Mouse (Mus musculus) mature B cell (primary cell): ENCODE measurements around the gene Smchd1.
"Not testable (repeated sequence)": the region's sequence is repeated elsewhere in the genome, so short reads cannot be mapped to it uniquely, and the experiment has no call there.

Source experiments
- in situ Hi-C: fragments of 300-500 bp; cut with MboI; formaldehyde crosslinking; loops from 2 replicates; pipeline ENCODE4 v1.14.3; 2019

The Smchd1 gene

DNA sequence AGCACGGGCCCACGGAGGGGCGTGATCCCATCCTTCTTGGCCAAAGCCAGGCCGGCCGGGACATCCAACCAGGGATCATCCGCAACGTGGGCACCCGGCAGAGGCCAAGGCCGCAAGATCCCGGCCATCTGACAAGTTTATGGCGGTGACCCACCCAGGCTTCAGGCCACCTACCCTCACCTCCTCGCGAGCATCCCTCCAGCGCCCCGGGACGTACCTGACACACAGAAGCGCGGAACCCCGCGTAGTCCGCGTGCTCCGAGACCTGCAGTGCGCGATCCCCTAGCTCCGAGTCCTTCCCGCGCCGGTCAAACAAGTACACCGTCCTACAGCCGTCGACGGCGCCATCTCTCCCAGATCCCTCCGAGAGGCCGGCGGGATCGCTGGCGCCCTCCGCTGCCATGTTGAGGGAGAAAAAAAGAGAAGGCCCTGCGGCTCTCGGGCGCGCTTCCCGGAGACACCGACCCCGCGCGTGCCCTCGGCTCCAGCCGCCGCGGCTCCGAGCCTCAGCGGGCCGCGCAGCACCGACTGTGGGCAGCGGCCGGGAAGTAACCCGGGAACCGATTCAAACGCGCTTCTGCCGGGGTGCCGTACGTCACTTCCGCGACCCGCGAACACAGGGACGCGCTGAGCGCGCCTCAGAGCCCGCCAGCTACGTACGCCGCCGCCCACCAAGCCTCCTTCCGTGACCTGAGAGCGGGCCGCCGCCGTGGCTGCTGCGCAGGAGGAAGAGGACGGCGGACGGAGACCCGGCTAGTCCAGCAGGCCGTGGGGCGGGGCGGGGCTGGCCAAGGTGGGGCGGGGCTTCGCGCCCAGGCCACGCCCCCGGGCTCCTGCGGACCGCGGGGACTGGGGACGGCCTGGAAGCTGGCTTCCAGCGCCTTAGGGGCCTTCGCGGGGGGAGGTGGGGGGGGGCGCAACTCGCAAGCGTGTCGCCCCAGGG, at the start of gene Smchd1:
Gene Smchd1, minus strand, starts transcription at position 582 of the 943 bp plus-strand sequence.
- in situ Hi-C loops: no loop called here

DNA sequence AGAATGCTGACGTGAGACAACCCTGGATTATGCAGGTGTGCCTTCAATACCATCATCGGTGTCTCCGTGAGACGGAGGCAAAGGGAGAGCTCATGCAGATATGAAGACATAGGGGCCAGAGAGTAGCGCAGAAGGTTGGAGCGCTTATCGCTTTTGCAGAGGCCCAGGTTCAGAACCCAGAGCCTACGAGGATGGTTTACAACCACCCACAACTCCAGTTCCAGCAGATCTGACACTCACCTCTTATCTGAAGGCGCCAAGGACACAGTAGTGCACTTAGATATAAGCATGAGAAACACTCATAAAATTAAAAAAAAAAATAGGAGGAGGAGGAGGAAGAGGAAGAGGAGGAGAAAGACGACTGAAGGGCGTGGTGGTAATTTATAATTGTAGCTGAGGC, 35.2 kb upstream of the Smchd1 start:
- in situ Hi-C loops: no loop called here

DNA sequence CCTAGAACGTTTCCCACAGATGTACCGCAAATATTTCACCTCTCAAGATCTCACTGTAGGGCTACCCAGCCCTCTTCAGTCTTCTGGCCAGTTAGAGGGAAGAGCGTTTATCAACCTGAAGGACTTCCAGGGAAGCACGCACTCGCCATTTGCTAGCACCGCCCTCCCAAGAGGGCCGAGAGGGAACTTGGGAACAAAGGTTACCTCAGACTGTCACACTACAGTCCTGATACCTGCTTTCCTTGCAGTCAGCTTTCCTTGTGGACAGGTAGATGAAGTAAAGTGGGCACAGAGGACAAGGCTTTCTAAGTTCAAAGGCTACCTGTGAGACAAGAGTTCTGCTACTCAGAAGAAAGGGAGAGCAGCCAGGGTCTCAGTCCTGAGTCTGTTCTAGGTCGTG, 31.7 kb upstream of the Smchd1 start:
- in situ Hi-C loops: no loop called here

DNA sequence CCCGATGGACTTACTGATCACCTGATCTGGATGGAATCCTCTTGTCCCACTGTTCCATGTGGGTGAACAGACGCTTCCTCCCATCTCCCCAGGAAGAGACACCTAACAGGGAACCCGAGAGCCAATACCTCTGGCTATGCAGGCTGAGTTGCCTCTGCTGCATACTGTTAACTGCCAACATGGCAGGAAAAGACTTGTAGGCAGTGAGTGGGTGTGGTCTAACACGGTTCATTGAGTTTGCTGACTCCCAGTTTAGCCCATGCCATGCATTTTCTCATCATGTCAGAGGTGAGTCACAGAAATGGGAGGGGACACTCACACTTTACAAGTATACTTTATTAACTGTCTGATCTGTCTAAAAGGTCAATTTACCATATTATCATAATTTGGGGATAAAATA, 20.6 kb upstream of the Smchd1 start:
- in situ Hi-C loops: no loop called here

GRCm38 (mm10) chr17:71491332-71491686, 16.2 kb upstream of the Smchd1 start:
- in situ Hi-C loops: no loop called here

GRCm38 (mm10) chr17:71490666-71491331, 15.7 kb upstream of the Smchd1 start:
- in situ Hi-C loops: no loop called here

GRCm38 (mm10) chr17:71489703-71490461, 14.7 kb upstream of the Smchd1 start:
- in situ Hi-C loops: no loop called here

- in situ Hi-C loops: no loop called here
Observed at GRCm38 (mm10) chr17:71486231-71486851, 11.2 kb upstream of the Smchd1 start.

DNA sequence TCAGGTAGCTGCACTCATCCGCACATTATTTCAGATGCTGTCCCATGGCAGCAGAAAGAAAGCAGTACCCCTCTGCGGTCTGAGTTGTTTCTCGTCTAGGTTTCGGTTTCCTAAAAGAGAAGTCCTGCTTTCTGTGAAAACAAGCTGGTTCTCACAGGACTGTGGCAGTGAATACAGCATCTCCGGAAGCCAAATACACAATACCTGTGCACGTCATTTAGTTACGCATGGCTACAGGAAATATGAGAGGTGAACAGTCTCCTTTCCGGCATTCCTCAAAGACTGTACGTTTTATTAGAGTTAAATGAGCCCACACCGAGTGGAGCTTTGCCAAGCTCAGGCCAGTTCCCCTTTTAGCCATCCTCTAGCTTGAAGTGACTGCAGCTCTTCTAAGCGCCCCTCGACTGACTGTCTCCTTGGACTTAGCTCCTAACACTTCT, 10.7 kb upstream of the Smchd1 start:
- in situ Hi-C loops: no loop called here

- in situ Hi-C loops: no loop called here
Observed at GRCm38 (mm10) chr17:71484711-71485110, 9.6 kb upstream of the Smchd1 start.

DNA sequence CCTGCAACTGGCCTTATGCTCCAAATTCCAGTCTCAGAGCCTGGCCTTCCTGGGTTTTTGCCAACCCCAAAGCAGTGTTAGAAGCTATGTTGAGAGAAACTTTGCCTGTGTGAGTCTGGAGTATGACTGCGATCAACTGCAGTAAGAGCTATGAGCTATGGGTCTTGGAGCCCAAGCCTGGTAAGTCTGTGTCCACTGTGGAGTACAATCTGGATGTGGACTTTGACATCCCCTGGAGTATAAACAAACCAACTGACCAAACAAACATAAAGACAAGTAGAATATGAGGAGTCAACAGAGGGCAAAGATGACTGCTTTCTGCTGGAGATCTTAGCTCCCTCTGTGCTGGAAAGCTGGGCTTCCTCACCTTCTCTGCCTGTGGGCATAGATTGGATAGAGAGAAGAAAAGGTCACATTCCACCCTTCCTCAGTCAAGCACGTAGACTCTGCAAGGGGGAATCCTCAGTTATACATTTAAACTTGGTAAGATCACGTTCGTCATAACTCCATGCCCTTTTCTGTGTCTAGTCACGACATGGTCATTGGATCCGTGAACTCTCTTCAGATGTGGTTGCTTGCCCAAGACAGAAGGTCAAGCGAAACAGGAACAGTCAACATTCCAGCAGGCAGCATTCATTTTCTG, 8.4 kb upstream of the Smchd1 start:
- in situ Hi-C loops: no loop called here

GRCm38 (mm10) chr17:71479381-71479901, 4.3 kb upstream of the Smchd1 start:
- in situ Hi-C loops: no loop called here

- in situ Hi-C loops: no loop called here
Observed at GRCm38 (mm10) chr17:71477481-71477880, 2.3 kb upstream of the Smchd1 start.

- in situ Hi-C loops: no loop called here
Observed at GRCm38 (mm10) chr17:71476346-71477020, 1.3 kb upstream of the Smchd1 start.

GRCm38 (mm10) chr17:71475705-71476089, 554 bp upstream of the Smchd1 start:
- in situ Hi-C loops: no loop called here

DNA sequence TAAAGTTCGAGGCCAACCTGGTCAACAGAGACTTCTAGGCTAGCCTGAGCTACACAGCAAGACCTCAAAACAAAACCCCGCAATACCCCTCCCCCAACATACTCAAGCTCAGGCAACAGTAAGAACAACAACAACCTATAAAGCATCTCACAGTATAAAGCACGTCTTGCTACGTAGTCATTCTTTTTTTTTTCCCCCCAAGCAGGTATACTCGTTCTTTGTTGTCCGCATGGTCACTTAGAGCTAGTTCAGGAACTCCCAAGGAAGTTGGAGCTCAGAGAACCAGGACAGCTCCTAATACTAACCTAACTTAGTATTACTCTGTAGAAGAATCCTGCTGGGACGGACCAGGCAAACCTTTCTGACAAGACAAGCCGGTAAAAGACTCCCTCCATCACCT, 1.0 kb downstream of the Smchd1 start:
- in situ Hi-C loops: no loop called here

- in situ Hi-C loops: no loop called here
Observed at GRCm38 (mm10) chr17:71471261-71471660, 3.9 kb downstream of the Smchd1 start.

- in situ Hi-C loops: no loop called here
Observed at GRCm38 (mm10) chr17:71460312-71460711, 14.8 kb downstream of the Smchd1 start.

DNA sequence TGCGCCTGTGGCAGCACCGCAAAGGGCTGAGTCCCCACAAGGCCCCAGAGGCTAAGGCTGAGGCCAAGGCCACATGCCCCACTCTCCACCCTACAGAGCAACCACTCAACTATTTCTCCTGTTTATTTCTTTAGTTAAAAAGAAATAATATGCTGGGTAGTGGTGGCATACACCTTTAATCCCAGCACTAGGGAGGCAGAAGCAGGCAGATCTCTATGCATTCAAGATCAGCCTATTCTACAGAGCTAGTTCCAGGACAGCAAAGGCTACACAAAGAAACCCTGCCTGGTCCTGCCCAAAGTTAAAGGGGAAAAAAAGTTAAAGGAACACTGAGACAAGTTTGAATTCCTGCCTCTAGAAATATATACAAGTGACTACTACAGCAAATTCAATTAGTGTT, 15.3 kb downstream of the Smchd1 start, which contains the start of gene Gm4707:
Gene Gm4707, minus strand, starts transcription at position 101 of the 400 bp plus-strand sequence.
- in situ Hi-C loops: no loop called here

DNA sequence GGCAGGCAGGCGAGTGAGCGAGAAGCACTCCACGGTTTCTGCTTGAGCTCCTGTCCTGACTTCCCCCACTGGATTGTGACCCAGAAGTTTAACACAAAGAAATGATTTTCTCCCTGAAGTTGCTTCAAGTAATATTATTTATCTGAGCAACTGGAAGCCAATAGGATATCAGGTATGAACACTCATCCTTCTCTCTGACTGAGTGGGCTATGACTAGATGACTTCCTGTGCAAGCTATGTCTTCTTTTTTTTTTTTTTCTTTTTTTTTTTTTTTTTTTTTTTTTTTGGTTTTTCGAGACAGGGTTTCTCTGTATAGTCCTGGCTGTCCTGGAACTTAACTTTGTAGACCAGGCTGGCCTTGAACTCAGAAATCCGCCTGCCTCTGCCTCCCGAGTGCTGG, 17.8 kb downstream of the Smchd1 start:
- in situ Hi-C loops: not testable (repeated sequence)

DNA sequence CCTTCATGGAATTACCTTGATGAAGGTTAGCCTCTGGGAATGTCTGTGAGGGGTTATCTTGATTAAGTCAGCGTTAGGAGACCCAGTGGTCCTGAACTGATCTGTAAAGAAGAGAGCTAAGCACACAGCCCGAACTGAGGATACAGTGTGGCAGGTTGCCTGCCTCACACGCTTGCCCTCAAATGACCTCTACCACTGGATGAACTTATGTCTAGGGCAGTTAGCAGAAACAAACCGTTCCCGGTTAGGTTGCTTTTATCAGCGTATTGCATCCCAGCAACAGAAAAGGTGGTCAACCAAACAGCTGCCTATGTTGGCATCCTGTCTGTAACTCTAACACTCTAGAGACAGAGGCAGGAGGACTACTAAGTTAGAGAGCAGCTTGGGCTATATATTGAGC, 30.0 kb downstream of the Smchd1 start:
- in situ Hi-C loops: no loop called here
